Mouse (Mus musculus) lung, postnatal 25 days (tissue): ENCODE measurements around the gene Setd1b.
A peak's percentile ranks its signal among the peaks of the same experiment; 100 is the strongest.

Experiments
- DNase-seq: peaks from one replicate; pipeline ENCODE4 v3.0.0; 2022; ENCODE audit warnings: low spot score

Gene Setd1b

GRCm38 (mm10) chr5:123128426-123129169 is 13.4 kb upstream of the Setd1b start:
- DNase-seq: peak; percentile 78

GRCm38 (mm10) chr5:123129170-123129757 is 12.7 kb upstream of the Setd1b start:
- no peak for DNase-seq

GRCm38 (mm10) chr5:123130030-123130813 is 11.8 kb upstream of the Setd1b start:
- no peak for DNase-seq

- DNase-seq: no peak
These were observed 11.2 kb upstream of the Setd1b start for GRCm38 (mm10) chr5:123130814-123131148.

- peak; percentile 83 for DNase-seq
These were observed 9.5 kb upstream of the Setd1b start, which contains the start of gene Rhof for GRCm38 (mm10) chr5:123132308-123133071. Gene Rhof, minus strand, starts transcription at chr5:123132692.

GRCm38 (mm10) chr5:123133083-123133783 is 8.8 kb upstream of the Setd1b start:
- peak; percentile 89 for DNase-seq

- no peak for DNase-seq
These were observed 8.2 kb upstream of the Setd1b start for GRCm38 (mm10) chr5:123133784-123134143.

GRCm38 (mm10) chr5:123134186-123134874 is 7.7 kb upstream of the Setd1b start:
- peak; percentile 86 for DNase-seq

- DNase-seq: no peak
These were observed 7.1 kb upstream of the Setd1b start for GRCm38 (mm10) chr5:123134875-123135382.

- DNase-seq: peak; percentile 95
These were observed 6.3 kb upstream of the Setd1b start for GRCm38 (mm10) chr5:123135471-123136360.

GRCm38 (mm10) chr5:123136361-123137043 is 5.5 kb upstream of the Setd1b start:
- peak; percentile 97 for DNase-seq

GRCm38 (mm10) chr5:123137044-123137909 is 4.7 kb upstream of the Setd1b start:
- DNase-seq: peak; percentile 92

GRCm38 (mm10) chr5:123137910-123138229 is 4.1 kb upstream of the Setd1b start:
- no peak for DNase-seq

- peak; percentile 76 for DNase-seq
These were observed 3.6 kb upstream of the Setd1b start for GRCm38 (mm10) chr5:123138230-123138911.

- peak; percentile 86 for DNase-seq
These were observed 2.9 kb upstream of the Setd1b start for GRCm38 (mm10) chr5:123138953-123139721.

GRCm38 (mm10) chr5:123139722-123140627 is 2.0 kb upstream of the Setd1b start:
- no peak for DNase-seq
